Mouse (Mus musculus) midbrain, embryonic 14.5 days (tissue): ENCODE data around the gene Gabarapl2. TPM values are rescaled to one million over a fixed set of nuclear protein-coding genes. Genes with fewer than 3 reads are reported as not detected.

Experiments
- ATAC-seq: fragments of 200-750 bp; cut with Nextera tagmentation; 2 replicates; pipeline ENCODE4 v1.8.0; 2017; ENCODE audit warnings: moderate number of reproducible peaks, moderate library complexity; ENCODE audit not compliant: low FRiP score, low TSS enrichment
- DNase-seq: peaks from one replicate; pipeline ENCODE4 v3.0.0-alpha.2; 2015
- H3K27ac ChIP-seq: fragments of 300-500 bp; sonication (generic); replicated peaks from 2 replicates; pipeline ENCODE4 v1.5.1; 2014; ENCODE audit warnings: mild to moderate bottlenecking, low read depth, low read length, moderate library complexity
- H3K27me3 ChIP-seq: fragments of 300-500 bp; sonication (generic); 2 replicates; pipeline ENCODE4 v1.6.1; 2014; ENCODE audit warnings: low read length, control low read depth, mixed read lengths; ENCODE audit not compliant: control insufficient read depth, insufficient read depth
- H3K36me3 ChIP-seq: fragments of 300-500 bp; sonication (generic); 2 replicates; pipeline ENCODE4 v1.6.1; 2014; ENCODE audit warnings: low read length, control low read depth; ENCODE audit not compliant: control insufficient read depth, insufficient read depth
- H3K4me1 ChIP-seq: fragments of 300-500 bp; sonication (generic); 2 replicates; pipeline ENCODE4 v1.6.1; 2014; ENCODE audit warnings: mild to moderate bottlenecking, antibody characterized with exemption, low read length, control low read depth; ENCODE audit not compliant: control insufficient read depth, insufficient read depth
- H3K4me2 ChIP-seq: fragments of 300-500 bp; sonication (generic); 2 replicates; pipeline ENCODE4 v1.6.1; 2014; ENCODE audit warnings: mild to moderate bottlenecking, low read length, moderate library complexity
- H3K4me3 ChIP-seq: fragments of 300-500 bp; sonication (generic); replicated peaks from 2 replicates; pipeline ENCODE4 v1.5.1; 2014; ENCODE audit warnings: low read depth, low read length
- H3K9ac ChIP-seq: fragments of 300-500 bp; sonication (generic); replicated peaks from 2 replicates; pipeline ENCODE4 v1.6.1; 2014; ENCODE audit warnings: mild to moderate bottlenecking, low read length, moderate library complexity
- H3K9me3 ChIP-seq: fragments of 300-500 bp; sonication (generic); 2 replicates; pipeline ENCODE4 v1.6.1; 2016; ENCODE audit warnings: low read length, control low read depth, mixed read lengths; ENCODE audit not compliant: control insufficient read depth
- WGBS: fragments of 180-500 bp; shearing (Covaris S2); extraction: QIAGEN DNeasy Blood & Tissue Kit; methylation state at CpG from one replicate; pipeline ENCODE4 v1.1.7; 2014; 5-methylcytosine and 5-hydroxymethylcytosine counted together
- polyA plus RNA-seq: library from polyadenylated mRNA; unstranded; fragments of >200 nt; fragmentation: Nextera tagmentation; extraction: Ambion mirVana; gene quantifications from 2 replicates; pipeline ENCODE4 v1.2.1, GENCODE M21; 2014

Gabarapl2 gene
- polyA plus RNA-seq, 1 experiment from 2014 or later = 490 TPM

DNA sequence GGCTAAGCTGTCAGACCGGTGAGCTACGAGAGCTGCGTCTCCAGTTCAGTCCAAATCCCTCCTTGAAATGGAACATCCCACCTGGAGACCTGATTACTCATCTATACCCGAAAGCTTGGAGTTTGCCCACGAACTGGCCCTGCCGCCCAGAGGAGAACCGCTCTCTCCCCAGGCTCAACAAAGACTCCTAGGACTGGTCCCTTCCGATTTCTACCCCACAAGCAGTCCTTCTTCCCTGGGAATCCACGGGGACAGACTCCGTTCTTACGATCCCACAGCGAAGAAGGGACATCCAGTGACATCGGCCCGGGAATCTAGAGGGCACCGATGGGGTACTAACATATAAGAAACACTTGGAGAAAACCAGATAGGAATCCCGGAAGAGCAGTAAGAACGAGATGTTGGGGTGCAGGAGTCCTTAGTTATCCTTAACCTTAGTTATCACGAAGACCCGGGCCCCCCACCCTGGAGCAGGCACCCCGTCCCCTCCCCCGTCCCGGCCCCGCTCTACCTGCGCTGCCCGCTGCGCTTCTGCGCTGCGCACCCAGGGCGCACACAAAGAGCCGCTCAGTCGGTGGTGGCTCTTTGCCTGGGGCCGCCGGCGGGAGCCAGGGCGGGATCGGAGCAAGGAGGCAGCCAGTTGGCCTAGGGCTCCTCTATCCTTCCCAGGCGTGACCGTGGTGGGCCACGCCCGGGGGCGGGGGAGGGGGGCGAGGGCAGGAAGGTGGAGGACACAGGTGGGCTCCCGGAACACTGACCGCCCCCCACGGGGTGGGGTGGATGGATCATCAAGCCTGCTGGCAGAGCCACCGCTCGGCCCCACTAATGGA, 30.7 kb upstream of the Gabarapl2 start, which contains the start of gene Chst5:
Gene Chst5, minus strand, starts transcription at position 827 of the 830 bp plus-strand sequence.
- ATAC-seq (no peak; the same call in 1 of the 2 replicates), DNase-seq (peak; percentile 75)
- Histone ChIP-seq H3K27ac (peak within 1 kb of the TSS; percentile 1; the same call in 1 of the 2 replicates), H3K9ac (peak within 1 kb of the TSS; percentile 64), H3K27me3 (no peaks in the 10 kb centered on the region), H3K4me2 (peak within 1 kb of the TSS; percentile 63), H3K4me1 (peaks cover 3% of the 10 kb centered on the region; the same call in 1 of the 2 replicates), H3K4me3 (peak within 1 kb of the TSS; percentile 38), H3K36me3 (no peaks in the 10 kb centered on the region), H3K9me3 (no peaks in the 10 kb centered on the region)
- WGBS = 3% methylated on average over 47 of the region's 47 CpGs

GRCm38 (mm10) chr8:111911572-111911971, 28.9 kb upstream of the Gabarapl2 start:
- Histone ChIP-seq H3K36me3 (0 out of 2 replicates have a peak, but pooled peaks cover 2% of the 10 kb centered on the region), H3K27ac (no peak overlapping the region), H3K9me3 (no peaks in the 10 kb centered on the region), H3K4me2 (no peak overlapping the region), H3K9ac (no peak overlapping the region), H3K4me3 (no peak overlapping the region), H3K4me1 (peaks cover 3% of the 10 kb centered on the region; the same call in 1 of the 2 replicates), H3K27me3 (no peaks in the 10 kb centered on the region)
- ATAC-seq (no peak), DNase-seq (no peak)
- WGBS = 38% methylated on average over 7 of the region's 7 CpGs

GRCm38 (mm10) chr8:111912860-111913432, 27.6 kb upstream of the Gabarapl2 start:
- Histone ChIP-seq H3K4me2 (no peak overlapping the region), H3K9me3 (no peaks in the 10 kb centered on the region), H3K9ac (no peak overlapping the region), H3K36me3 (peaks cover 2% of the 10 kb centered on the region; the same call in 1 of the 2 replicates), H3K4me1 (peaks cover 3% of the 10 kb centered on the region; the same call in 1 of the 2 replicates), H3K4me3 (no peak overlapping the region), H3K27me3 (no peaks in the 10 kb centered on the region), H3K27ac (peak overlapping the region; percentile 26)
- ATAC-seq = peak; percentile 82
- 43% methylated on average over 12 of the region's 12 CpGs for WGBS
- DNase-seq = peak; percentile 73

DNA sequence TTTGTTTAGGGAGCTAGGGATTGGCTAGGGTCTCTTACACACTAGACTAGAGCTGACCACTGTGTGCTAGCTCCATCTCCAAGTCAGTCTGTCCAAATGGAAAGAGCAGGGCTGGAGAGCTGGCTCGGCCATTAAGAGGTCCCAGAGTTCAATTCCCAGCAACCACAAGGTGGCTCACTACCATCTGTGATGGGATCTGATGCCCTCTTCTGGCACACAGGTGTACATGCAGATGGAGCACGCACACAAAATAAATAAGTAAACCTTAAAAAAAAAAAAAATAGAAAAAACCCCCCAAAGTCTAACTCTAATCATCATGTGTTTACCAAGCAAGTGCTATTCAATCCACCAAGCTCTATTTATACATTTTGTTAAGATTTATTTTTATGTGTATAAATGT, 20.8 kb upstream of the Gabarapl2 start:
- no peaks in the 10 kb centered on the region for H3K27me3 ChIP-seq
- ATAC-seq (no peak), DNase-seq (no peak)
- 94% methylated on average over 2 of the region's 2 CpGs for WGBS
- no peak overlapping the region for H3K27ac ChIP-seq
- peaks cover 9% of the 10 kb centered on the region for H3K36me3 ChIP-seq
- H3K4me3 ChIP-seq = no peak overlapping the region
- no peak overlapping the region for H3K4me2 ChIP-seq
- H3K4me1 ChIP-seq = no peaks in the 10 kb centered on the region
- no peaks in the 10 kb centered on the region for H3K9me3 ChIP-seq
- no peak overlapping the region for H3K9ac ChIP-seq

- ATAC-seq (no peak), DNase-seq (no peak)
- peaks cover 9% of the 10 kb centered on the region for H3K36me3 ChIP-seq
- H3K27me3 ChIP-seq = no peaks in the 10 kb centered on the region
- H3K27ac ChIP-seq = no peak overlapping the region
- no peak overlapping the region for H3K9ac ChIP-seq
- 89% methylated on average over 4 of the region's 4 CpGs for WGBS
- no peaks in the 10 kb centered on the region for H3K4me1 ChIP-seq
- no peak overlapping the region for H3K4me2 ChIP-seq
- H3K9me3 ChIP-seq = no peaks in the 10 kb centered on the region
- no peak overlapping the region for H3K4me3 ChIP-seq
These were observed 19.5 kb upstream of the Gabarapl2 start for GRCm38 (mm10) chr8:111920971-111921370.

GRCm38 (mm10) chr8:111923383-111923804, 17.1 kb upstream of the Gabarapl2 start:
- ATAC-seq (no peak), DNase-seq (peak; percentile 60)
- H3K9me3 ChIP-seq = no peaks in the 10 kb centered on the region
- 35% methylated on average over 10 of the region's 10 CpGs for WGBS
- H3K4me2 ChIP-seq = no peak overlapping the region
- H3K4me3 ChIP-seq = no peak overlapping the region
- no peak overlapping the region for H3K27ac ChIP-seq
- H3K9ac ChIP-seq = no peak overlapping the region
- H3K27me3 ChIP-seq = no peaks in the 10 kb centered on the region
- peaks cover 2% of the 10 kb centered on the region; the same call in 1 of the 2 replicates for H3K36me3 ChIP-seq
- no peaks in the 10 kb centered on the region for H3K4me1 ChIP-seq

DNA sequence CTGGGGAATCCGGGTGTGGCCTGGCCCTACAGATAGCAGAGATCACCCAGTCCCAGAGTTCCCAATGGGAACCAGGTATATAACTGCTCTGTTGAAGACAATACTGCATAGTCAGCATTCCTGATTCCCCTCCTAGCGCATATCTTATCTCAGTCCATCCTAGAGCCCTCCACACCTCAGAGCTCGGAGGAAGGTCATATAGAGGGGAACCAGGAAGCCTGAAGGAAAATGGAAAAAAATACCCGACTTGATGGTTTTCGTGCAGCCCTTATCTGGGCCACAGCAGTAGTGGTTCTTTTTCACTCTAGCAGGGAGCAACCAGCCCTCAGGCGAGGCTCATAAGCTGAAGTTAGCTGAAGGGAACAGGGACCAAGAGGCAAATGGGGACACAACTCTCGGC, 15.5 kb upstream of the Gabarapl2 start:
- H3K4me3 ChIP-seq = no peak overlapping the region
- H3K27me3 ChIP-seq = no peaks in the 10 kb centered on the region
- H3K9ac ChIP-seq = no peak overlapping the region
- 93% methylated on average over 7 of the region's 7 CpGs for WGBS
- DNase-seq (no peak), ATAC-seq (no peak)
- no peak overlapping the region for H3K27ac ChIP-seq
- H3K4me1 ChIP-seq = no peaks in the 10 kb centered on the region
- H3K4me2 ChIP-seq = no peak overlapping the region
- no peaks in the 10 kb centered on the region for H3K9me3 ChIP-seq
- no peaks in the 10 kb centered on the region for H3K36me3 ChIP-seq

DNA sequence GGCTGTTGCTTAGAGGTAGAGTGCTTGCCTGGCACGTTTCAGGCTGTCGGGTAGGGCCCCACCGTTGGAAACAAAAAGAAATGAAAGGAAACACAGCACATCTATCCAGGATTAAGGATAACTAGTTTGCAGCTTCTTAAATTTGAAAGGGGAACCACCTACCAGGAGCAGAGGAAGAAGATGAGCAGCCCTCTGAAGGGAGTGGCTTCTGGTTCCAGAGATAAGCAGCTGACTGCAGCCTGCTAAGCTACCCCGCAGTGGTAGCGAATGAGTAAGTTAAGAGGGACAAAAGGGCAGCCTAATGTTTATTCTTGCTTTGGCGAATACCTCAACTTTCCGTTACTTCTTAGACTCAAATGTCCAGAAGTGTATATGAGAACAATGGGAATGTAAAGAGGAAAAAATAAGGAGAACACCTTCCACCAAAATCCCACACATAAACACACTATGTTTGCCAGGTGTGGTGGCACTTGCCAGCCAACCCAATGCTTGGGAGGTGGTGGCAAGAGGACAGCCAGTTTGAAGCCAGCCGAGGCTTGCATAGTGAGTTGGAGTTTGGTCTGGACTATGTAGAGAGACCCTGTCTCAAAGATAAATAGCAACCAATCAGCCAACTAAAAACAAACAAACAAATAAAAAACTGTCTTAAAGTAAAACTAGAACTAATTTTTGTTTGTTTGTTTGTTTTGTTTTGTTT, 10.7 kb upstream of the Gabarapl2 start:
- no peak overlapping the region for H3K4me2 ChIP-seq
- no peak overlapping the region for H3K27ac ChIP-seq
- no peak overlapping the region for H3K4me3 ChIP-seq
- H3K36me3 ChIP-seq = no peaks in the 10 kb centered on the region
- H3K27me3 ChIP-seq = no peaks in the 10 kb centered on the region
- no peaks in the 10 kb centered on the region for H3K4me1 ChIP-seq
- H3K9ac ChIP-seq = no peak overlapping the region
- WGBS = 83% methylated on average over 8 of the region's 8 CpGs
- no peak for DNase-seq
- no peaks in the 10 kb centered on the region for H3K9me3 ChIP-seq
- no peak for ATAC-seq
